Mouse (Mus musculus) forelimb bud, embryonic 11.5 days (tissue): ENCODE measurements at regions not wholly inside any gene's neighbourhood (a gene's known extent, or its start where the extent isn't known, plus 50 kb on each side); places are given as distances from the start of the nearest gene placed in this dataset.

Experiments
- DNase-seq: peaks from one replicate; pipeline ENCODE4 v3.0.0-alpha.2; 2012; ENCODE audit warnings: low read depth, low spot score

DNA sequence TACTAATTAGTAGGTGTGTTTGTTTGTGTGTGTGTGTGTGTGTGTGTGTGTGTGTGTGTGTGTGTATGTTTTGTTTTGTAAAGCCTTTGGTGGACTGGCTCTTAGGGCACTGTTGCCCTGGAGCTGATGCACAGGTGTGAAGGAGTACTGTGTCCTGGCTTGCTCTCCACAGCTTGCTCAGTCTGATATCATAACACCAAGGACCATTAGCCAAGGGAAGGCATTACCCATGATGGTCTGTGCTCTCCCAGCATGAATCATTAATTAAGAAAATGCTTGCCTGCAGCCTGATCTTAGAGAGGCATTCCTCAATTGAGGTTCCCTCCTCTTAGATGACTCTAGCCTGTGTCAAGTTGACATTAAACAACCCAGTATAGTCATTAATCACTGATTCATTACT is 54.7 kb downstream of the Spry2 start:
- DNase-seq = no peak

DNA sequence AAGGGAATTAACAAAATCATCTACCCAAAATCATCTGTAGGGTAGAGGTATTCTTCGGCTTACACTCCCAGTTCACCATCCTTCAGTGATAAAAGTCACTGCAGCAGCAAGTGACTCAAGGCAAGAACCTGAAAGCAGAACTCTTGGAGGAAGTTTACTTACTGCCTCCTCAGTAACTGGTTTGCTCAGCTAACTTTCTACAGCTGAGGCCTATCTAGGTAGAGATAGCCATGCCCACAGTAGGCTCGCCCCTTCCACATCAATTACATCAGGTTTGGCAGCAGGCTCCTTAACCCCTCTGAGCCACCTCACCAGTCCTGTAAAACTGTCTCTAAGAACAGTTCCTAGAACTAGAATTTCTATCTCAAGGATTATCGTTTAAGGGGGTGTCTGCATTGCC is 59.1 kb downstream of the Spry2 start:
- no peak for DNase-seq

- DNase-seq = no peak
Measured at GRCm38 (mm10) chr14:105830701-105831100, 65.9 kb downstream of the Spry2 start.

DNA sequence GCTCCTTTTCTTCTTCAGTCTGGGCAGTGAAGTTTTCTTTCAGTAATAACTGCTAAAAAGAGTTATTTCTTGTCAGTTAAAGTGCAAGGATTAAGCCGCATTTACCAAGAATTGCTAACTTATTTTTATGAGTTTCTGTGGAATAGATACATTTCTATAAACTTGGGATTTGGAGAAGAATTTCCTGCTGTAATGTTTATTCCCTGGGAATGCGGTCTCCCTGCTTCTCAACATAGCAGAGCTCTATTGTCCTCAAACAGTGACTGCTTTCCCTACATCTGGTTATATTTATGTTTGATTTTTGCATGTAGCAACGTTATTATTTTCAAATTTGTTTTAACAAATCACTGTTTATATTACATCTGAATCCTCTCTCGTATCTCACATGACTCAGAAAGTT is 66.3 kb downstream of the Spry2 start:
- DNase-seq = no peak

DNA sequence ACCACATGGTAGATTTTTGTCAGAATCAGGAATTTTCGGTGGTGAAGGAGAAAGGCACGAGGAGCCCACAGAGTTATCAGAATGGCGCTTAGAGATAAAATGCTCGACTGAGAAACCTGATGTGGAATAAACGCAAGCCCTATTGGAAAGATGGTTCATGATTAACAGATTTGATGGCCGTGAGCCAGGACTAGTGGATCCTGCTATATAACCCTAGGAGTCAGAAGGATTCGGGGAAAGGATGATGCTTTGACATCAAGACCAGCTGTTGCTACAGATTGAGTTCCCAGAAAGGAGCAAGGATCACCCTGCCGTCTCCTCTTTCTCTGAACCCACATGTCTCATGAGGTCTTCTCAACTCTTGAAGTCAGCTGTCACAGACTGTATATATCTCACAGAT is 73.5 kb downstream of the Spry2 start:
- no peak for DNase-seq

- no peak for DNase-seq
Measured at GRCm38 (mm10) chr14:105822653-105823052, 74.0 kb downstream of the Spry2 start.

DNA sequence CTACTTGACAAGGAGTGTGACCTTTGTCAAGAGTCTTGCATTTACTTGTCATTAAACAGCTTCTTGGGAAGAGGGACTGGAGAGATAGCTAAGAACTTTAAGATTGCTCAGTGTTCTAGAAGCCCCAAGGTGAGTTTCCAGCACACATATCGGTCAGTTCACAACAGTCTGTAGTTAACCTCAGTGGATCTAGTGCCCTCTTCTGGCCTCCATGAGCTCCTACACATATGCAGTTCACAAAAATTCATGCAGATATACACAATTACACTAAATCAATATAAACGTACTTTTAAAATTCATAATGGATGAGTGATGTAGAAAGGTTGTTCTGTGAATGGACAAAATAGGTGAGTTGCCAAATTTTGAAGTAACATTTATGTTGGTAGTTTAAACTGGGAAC is 77.1 kb downstream of the Spry2 start:
- DNase-seq = no peak

GRCm38 (mm10) chr14:105818841-105819240 is 77.8 kb downstream of the Spry2 start:
- DNase-seq = no peak

GRCm38 (mm10) chr14:105817481-105817880 is 79.1 kb downstream of the Spry2 start:
- DNase-seq = no peak

- DNase-seq = peak; percentile 70
Measured at GRCm38 (mm10) chr14:105815827-105816226, 80.8 kb downstream of the Spry2 start.

DNA sequence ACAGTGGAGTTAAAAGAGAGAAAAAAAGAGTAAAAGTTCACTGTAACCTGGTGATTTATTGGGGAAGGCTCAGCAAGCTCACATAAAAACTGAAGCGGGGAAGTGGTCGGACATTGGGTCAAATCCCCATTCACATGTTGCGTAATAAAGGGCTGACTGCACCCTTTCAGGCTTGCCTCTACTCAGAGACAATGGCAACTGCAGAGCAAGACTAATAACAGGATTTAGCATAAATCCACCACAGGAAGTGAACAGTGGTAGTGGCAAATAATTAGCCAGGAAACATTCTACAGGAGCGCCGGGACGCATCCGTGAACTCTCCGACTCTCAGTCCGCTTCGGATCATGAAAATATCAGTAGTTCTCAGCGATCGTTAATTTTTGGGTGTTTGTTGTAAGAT is 81.3 kb downstream of the Spry2 start:
- DNase-seq = peak; percentile 49

GRCm38 (mm10) chr14:105813661-105814060 is 83.0 kb downstream of the Spry2 start:
- no peak for DNase-seq

- no peak for DNase-seq
Measured at GRCm38 (mm10) chr14:105813097-105813496, 83.5 kb downstream of the Spry2 start.

GRCm38 (mm10) chr14:105805762-105806161 is 90.9 kb downstream of the Spry2 start:
- DNase-seq = no peak

- DNase-seq = no peak
Measured at GRCm38 (mm10) chr14:105805362-105805761, 91.3 kb downstream of the Spry2 start.

DNA sequence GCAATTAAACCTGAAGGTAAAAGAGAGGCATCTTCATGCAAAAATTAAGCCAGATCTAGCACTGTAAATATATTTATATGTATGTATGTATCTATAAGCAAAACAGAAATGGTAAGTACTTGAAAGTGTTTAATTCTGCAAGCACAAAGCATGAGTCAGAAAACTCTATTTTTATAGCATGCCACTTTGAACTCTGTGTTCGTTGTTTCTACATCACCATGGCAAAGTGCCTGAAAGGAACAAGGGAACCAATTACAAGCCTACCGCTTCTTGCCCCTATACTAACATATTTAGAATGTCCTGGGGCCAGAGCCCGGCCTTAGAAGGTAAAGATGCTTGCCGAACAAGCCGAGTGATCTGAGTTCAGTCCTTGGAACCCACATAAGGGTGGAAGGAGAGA is 91.9 kb downstream of the Spry2 start:
- DNase-seq = no peak

- no peak for DNase-seq
Measured at GRCm38 (mm10) chr14:105803281-105803680, 93.3 kb downstream of the Spry2 start.

- DNase-seq = no peak
Measured at GRCm38 (mm10) chr14:105802529-105803280, 93.9 kb downstream of the Spry2 start.

DNA sequence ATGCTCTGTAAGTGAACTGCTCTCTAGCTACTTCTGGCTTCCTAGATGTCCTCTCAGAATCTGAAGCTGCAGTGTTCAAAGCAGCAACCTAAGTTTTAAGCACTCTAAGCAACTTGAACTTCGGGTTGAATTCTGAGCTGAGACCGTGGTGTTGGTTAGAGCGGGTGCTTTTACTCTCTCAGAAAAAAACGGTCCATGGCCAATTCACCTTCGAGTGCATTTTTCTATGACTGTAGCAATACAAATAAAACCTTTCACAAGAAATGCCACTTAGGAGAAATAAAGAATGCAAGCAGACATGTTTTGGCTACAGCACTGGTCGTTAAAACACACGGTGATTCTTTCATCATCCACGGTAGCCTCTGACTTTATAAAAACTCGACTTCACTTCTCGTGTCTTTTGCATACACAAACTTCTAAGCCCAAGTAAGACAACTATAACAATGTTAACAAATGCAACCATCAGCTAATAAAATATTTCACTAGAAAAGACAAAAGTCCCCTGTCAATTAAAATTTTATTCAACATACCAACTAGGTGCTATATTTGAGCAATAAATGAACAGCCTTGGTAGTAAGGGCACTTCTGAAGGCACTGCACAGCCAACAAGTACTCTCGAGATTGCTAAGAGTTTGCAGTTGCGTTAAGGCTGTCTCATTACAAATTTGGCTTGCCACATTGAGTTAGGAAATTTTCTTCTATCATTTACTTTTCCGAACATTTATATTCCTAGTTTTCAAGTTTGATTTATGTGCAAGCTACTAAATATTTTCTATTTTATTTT is 96.3 kb downstream of the Spry2 start:
- DNase-seq = no peak

DNA sequence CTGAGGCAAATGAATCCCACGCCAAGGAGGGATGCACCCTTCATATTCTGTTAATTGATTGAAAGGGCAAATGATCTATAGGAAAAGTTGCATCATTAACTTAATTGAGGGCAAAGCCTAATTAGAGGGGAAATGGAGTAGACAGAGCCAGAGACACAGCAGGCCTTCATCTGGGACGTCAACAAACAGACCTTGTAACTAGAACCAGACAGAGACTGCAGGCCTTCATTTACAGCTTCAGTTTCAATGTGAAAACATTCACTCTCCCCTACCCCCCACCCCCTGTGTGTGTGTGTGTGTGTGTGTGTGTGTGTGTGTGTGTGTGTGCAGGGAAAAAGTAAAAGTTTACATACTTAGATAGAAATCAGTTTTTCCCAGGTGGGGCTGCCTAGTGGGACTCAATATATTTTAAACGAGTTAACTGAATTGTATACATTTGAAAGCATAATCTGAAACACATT is 97.2 kb downstream of the Spry2 start:
- peak; percentile 57 for DNase-seq

- DNase-seq = no peak
Measured at GRCm38 (mm10) chr14:105793010-105793702, 103.5 kb downstream of the Spry2 start.

GRCm38 (mm10) chr14:105790441-105790840 is 106.2 kb downstream of the Spry2 start:
- no peak for DNase-seq
